Mouse (Mus musculus) ES-Bruce4 (cell line): ENCODE results near the gene Bcorl1. TPM values are rescaled to one million over a fixed set of nuclear protein-coding genes. Genes with fewer than 3 reads are reported as not detected.
"Not testable (repeated sequence)": the region's sequence is repeated elsewhere in the genome, so short reads cannot be mapped to it uniquely, and the experiment has no call there.

Experiments
- H3K27ac ChIP-seq: 2 replicates; pipeline ENCODE4 v1.5.1; 2012; ENCODE audit warnings: low read length, inconsistent platforms; ENCODE audit not compliant: insufficient read depth
- H3K27me3 ChIP-seq: 2 replicates; pipeline ENCODE4 v1.6.1; 2012; ENCODE audit warnings: mild to moderate bottlenecking, low read length, inconsistent platforms; ENCODE audit not compliant: control insufficient read depth, poor library complexity, insufficient read depth, severe bottlenecking
- H3K36me3 ChIP-seq: 2 replicates; pipeline ENCODE4 v1.6.1; 2012; ENCODE audit warnings: inconsistent platforms, mild to moderate bottlenecking, low read length, moderate library complexity; ENCODE audit not compliant: control insufficient read depth, poor library complexity, insufficient read depth, severe bottlenecking
- H3K4me1 ChIP-seq: one replicate; pipeline ENCODE4 v1.8.1; 2011; ENCODE audit warnings: low read length; ENCODE audit not compliant: control insufficient read depth, insufficient read depth
- H3K4me3 ChIP-seq: 2 replicates; pipeline ENCODE4 v1.5.1; 2011; ENCODE audit warnings: low read depth, mild to moderate bottlenecking, low read length
- H3K9ac ChIP-seq: 2 replicates; pipeline ENCODE4 v1.6.1; 2012; ENCODE audit warnings: low read depth, mild to moderate bottlenecking, inconsistent platforms; ENCODE audit not compliant: poor library complexity, severe bottlenecking
- H3K9me3 ChIP-seq: replicated peaks from 2 replicates; pipeline ENCODE4 v1.6.1; 2012; ENCODE audit warnings: mild to moderate bottlenecking, low read length, inconsistent platforms; ENCODE audit not compliant: control insufficient read depth, poor library complexity, insufficient read depth, severe bottlenecking
- CTCF ChIP-seq: IDR thresholded peaks from one replicate; pipeline ENCODE4 v1.8.1; 2011; ENCODE audit warnings: low read depth, low read length
- EP300 ChIP-seq: IDR thresholded peaks from 2 replicates; pipeline ENCODE4 v1.6.1; 2011; ENCODE audit warnings: low read depth, low read length; ENCODE audit not compliant: insufficient read depth
- POLR2A ChIP-seq: IDR thresholded peaks from one replicate; pipeline ENCODE4 v1.8.1; 2011; ENCODE audit warnings: low read length; ENCODE audit not compliant: insufficient read depth
- polyA plus RNA-seq: library from polyadenylated mRNA; stranded (reverse); fragments of >200 nt; gene quantifications from 2 replicates; pipeline ENCODE4 v1.2.4, GENCODE M21; 2011; ENCODE audit warnings: low read depth; ENCODE audit not compliant: missing spikeins, insufficient read depth, insufficient read length

The Bcorl1 gene
- polyA plus RNA-seq, 1 experiment: 11.3 TPM

GRCm38 (mm10) chrX:48432599-48433526, 91.7 kb downstream of the Bcorl1 start:
- Histone ChIP-seq H3K9me3 (no peaks in the 10 kb centered on the region), H3K4me3 (peak overlapping the region; percentile 40), H3K27ac (peak overlapping the region; percentile 60), H3K27me3 (no peaks in the 10 kb centered on the region), H3K4me1 (peaks cover 4% of the 10 kb centered on the region), H3K9ac (no peak overlapping the region), H3K36me3 (no peaks in the 10 kb centered on the region)
- no peak for TF ChIP-seq CTCF
- TF ChIP-seq POLR2A: no peak
- no peak for TF ChIP-seq EP300

GRCm38 (mm10) chrX:48433527-48433899, 92.4 kb downstream of the Bcorl1 start:
- H3K9me3 ChIP-seq: no peaks in the 10 kb centered on the region
- H3K4me1 ChIP-seq: peaks cover 4% of the 10 kb centered on the region
- H3K36me3 ChIP-seq: no peaks in the 10 kb centered on the region
- no peak overlapping the region for H3K9ac ChIP-seq
- TF ChIP-seq CTCF (no peak), POLR2A (no peak), EP300 (no peak)
- H3K27me3 ChIP-seq: no peaks in the 10 kb centered on the region
- H3K27ac ChIP-seq: peak overlapping the region; percentile 60
- H3K4me3 ChIP-seq: peak overlapping the region; percentile 40

- Histone ChIP-seq H3K9ac (no peak overlapping the region), H3K27me3 (no peaks in the 10 kb centered on the region), H3K9me3 (no peaks in the 10 kb centered on the region), H3K4me1 (peaks cover 4% of the 10 kb centered on the region), H3K36me3 (no peaks in the 10 kb centered on the region), H3K27ac (no peak overlapping the region; the same call in 1 of the 2 replicates), H3K4me3 (no peak overlapping the region)
- TF ChIP-seq CTCF: no peak
Observed at GRCm38 (mm10) chrX:48434251-48434650, 93.1 kb downstream of the Bcorl1 start.

- Histone ChIP-seq H3K9ac (no peak overlapping the region), H3K27ac (no peak overlapping the region), H3K4me1 (peaks cover 4% of the 10 kb centered on the region), H3K27me3 (no peaks in the 10 kb centered on the region), H3K36me3 (no peaks in the 10 kb centered on the region), H3K9me3 (no peaks in the 10 kb centered on the region), H3K4me3 (no peak overlapping the region)
- TF ChIP-seq CTCF: no peak
- no peak for TF ChIP-seq EP300
- no peak for TF ChIP-seq POLR2A
Observed at GRCm38 (mm10) chrX:48435477-48435900, 94.3 kb downstream of the Bcorl1 start.

GRCm38 (mm10) chrX:48436082-48436481, 94.9 kb downstream of the Bcorl1 start:
- not testable (repeated sequence) for H3K4me1 ChIP-seq, H3K9ac ChIP-seq, H3K36me3 ChIP-seq, H3K4me3 ChIP-seq, H3K27ac ChIP-seq, H3K9me3 ChIP-seq, H3K27me3 ChIP-seq

GRCm38 (mm10) chrX:48439036-48439435, 97.9 kb downstream of the Bcorl1 start:
- H3K27ac ChIP-seq: no peak overlapping the region
- H3K27me3 ChIP-seq: no peaks in the 10 kb centered on the region
- H3K9ac ChIP-seq: no peak overlapping the region
- no peaks in the 10 kb centered on the region for H3K4me1 ChIP-seq
- H3K36me3 ChIP-seq: no peaks in the 10 kb centered on the region
- TF ChIP-seq POLR2A (no peak), CTCF (no peak), EP300 (no peak)
- no peaks in the 10 kb centered on the region for H3K9me3 ChIP-seq
- H3K4me3 ChIP-seq: no peak overlapping the region
